Mouse (Mus musculus) liver (tissue): ENCODE measurements at regions not wholly inside any gene's neighbourhood (a gene's known extent, or its start where the extent isn't known, plus 50 kb on each side); places are given as distances from the start of the nearest gene placed in this dataset.
"Not testable (repeated sequence)": the region's sequence is repeated elsewhere in the genome, so short reads cannot be mapped to it uniquely, and the experiment has no call there.

Experiments
- DNase-seq: peaks from one replicate; pipeline ENCODE4 v3.0.0-alpha.2; 2020; ENCODE audit warnings: mixed read lengths

- no peak for DNase-seq
Measured at GRCm38 (mm10) chr17:14144082-14144481, 60.0 kb downstream of the Dact2 start.

GRCm38 (mm10) chr17:14141669-14142068 lies 62.4 kb downstream of the Dact2 start:
- no peak for DNase-seq

GRCm38 (mm10) chr17:14140266-14140665 lies 63.8 kb downstream of the Dact2 start:
- DNase-seq = no peak

- no peak for DNase-seq
Measured at GRCm38 (mm10) chr17:14138941-14139340, 65.2 kb downstream of the Dact2 start.

- DNase-seq = peak; percentile 56
Measured at GRCm38 (mm10) chr17:14136702-14137315, 67.3 kb downstream of the Dact2 start.

GRCm38 (mm10) chr17:14134604-14135003 lies 69.5 kb downstream of the Dact2 start:
- no peak for DNase-seq

- DNase-seq = no peak
Measured at GRCm38 (mm10) chr17:14133986-14134385, 70.1 kb downstream of the Dact2 start.

GRCm38 (mm10) chr17:14127031-14127430 lies 67.7 kb upstream of the Gm7358 start:
- DNase-seq = not testable (repeated sequence)

GRCm38 (mm10) chr17:14118863-14119262 lies 59.5 kb upstream of the Gm7358 start:
- DNase-seq = no peak

GRCm38 (mm10) chr17:14116223-14116622 lies 56.9 kb upstream of the Gm7358 start:
- no peak for DNase-seq

GRCm38 (mm10) chr17:14114856-14115255 lies 55.5 kb upstream of the Gm7358 start:
- DNase-seq = no peak

GRCm38 (mm10) chr17:14111692-14112091 lies 52.4 kb upstream of the Gm7358 start:
- not testable (repeated sequence) for DNase-seq
